Mouse (Mus musculus): ENCODE data around the gene Tmco3. TPM values are rescaled to one million over a fixed set of nuclear protein-coding genes. Genes with fewer than 3 reads are reported as not detected.

Gene Tmco3
- polyA plus RNA-seq, 1 experiment, result 11.5 TPM

DNA sequence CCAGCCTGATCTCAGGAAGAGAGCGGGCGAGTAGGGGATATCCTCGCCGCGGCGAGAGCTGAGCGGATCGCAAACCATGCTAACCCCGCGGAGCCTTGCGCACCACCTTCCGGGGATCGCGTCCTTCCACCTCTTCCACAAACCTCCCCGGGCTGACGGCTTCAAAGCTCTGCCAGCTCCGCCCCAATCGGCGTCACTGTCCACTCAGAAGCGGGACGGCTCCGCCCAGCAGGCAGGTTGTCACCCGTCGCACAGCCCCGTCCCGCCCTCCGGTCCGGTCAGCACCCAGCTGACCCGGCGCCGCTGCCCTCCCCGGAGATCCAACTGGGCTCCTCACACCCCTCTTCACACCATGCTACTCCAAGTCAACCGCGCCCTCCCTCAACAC lies 692 bp upstream of the Tmco3 start:
- peak overlapping the region; percentile 79 for H3K27ac ChIP-seq (ENCODE audit: control insufficient read depth, insufficient read depth, low read depth, low read length)
- TF ChIP-seq POLR2A (IDR thresholded peaks at IDR 0.05; ENCODE audit: control insufficient read depth, low read depth, low read length), result peak; percentile 10
- TF ChIP-seq CTCF (IDR thresholded peaks at IDR 0.05; ENCODE audit: control insufficient read depth, insufficient read depth, insufficient replicate concordance, low read depth, low read length), result no peak

DNA sequence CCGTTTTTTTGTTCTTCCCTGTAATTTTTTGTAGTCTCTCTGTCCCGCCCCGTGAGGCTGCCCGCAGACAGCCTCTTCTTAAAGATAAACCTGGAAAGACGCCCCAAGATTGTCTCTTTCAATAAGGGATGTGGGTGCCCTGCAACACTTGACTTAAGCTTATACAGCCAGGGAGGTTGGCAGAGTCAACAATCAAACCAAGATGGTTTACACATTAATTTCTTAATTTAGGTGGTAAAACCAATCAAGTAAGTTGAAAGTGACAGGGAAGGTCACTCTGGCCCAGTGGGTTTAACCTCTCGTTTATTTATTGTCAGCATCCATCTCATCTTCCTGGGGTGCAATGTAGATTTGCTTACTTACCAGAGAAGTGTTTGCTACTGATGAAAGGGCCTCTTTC lies 656 bp downstream of the Tmco3 start:
- TF ChIP-seq CTCF (IDR thresholded peaks at IDR 0.05; ENCODE audit: control insufficient read depth, insufficient read depth, insufficient replicate concordance, low read depth, low read length) (no peak), POLR2A (IDR thresholded peaks at IDR 0.05; ENCODE audit: control insufficient read depth, low read depth, low read length) (no peak)
- Histone ChIP-seq H3K36me3 (ENCODE audit: control insufficient read depth, insufficient read depth, low read length) (no peaks in the 10 kb centered on the region; the same call in 1 of the 2 replicates), H3K27me3 (ENCODE audit: control insufficient read depth, insufficient read depth, low read length) (no peaks in the 10 kb centered on the region), H3K27ac (ENCODE audit: control insufficient read depth, insufficient read depth, low read depth, low read length) (no peak overlapping the region), H3K4me3 (ENCODE audit: control insufficient read depth, low read depth, low read length) (peak overlapping the region; percentile 95), H3K4me1 (ENCODE audit: control insufficient read depth, insufficient read depth, low read length) (peaks cover 5% of the 10 kb centered on the region)

More for the DNA sequence above, 692 bp upstream of the Tmco3 start:
- H3K4me1 ChIP-seq (ENCODE audit: control insufficient read depth, insufficient read depth, low read length), result peaks cover 5% of the 10 kb centered on the region
- H3K36me3 ChIP-seq (ENCODE audit: control insufficient read depth, insufficient read depth, low read length), result no peaks in the 10 kb centered on the region; the same call in 1 of the 2 replicates
- peak overlapping the region; percentile 95 for H3K4me3 ChIP-seq (ENCODE audit: control insufficient read depth, low read depth, low read length)
- H3K27me3 ChIP-seq (ENCODE audit: control insufficient read depth, insufficient read depth, low read length), result no peaks in the 10 kb centered on the region

DNA sequence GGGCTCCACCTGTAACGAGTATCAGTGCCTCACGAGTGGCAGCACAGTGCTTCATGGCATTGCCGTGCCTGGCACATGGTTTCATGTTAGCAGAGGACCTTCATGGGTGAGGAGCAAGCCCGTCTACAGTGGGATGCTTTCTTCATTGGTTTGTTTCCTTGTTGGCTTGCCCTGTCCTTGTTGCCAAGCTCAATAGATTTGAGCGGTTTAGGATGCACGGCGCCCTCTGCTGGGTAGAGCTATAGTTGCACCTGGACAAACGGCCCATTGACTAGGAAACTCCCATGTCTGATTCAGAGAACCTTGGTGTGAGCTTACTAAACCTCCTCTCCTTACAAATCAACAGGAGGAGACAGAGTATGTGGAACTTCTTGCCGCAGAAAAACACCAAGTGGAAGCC lies 4.4 kb downstream of the Tmco3 start:
- Histone ChIP-seq H3K36me3 (ENCODE audit: control insufficient read depth, insufficient read depth, low read length) (peaks cover 1% of the 10 kb centered on the region; the same call in 1 of the 2 replicates), H3K4me1 (ENCODE audit: control insufficient read depth, insufficient read depth, low read length) (no peaks in the 10 kb centered on the region), H3K27ac (ENCODE audit: control insufficient read depth, insufficient read depth, low read depth, low read length) (no peak overlapping the region), H3K4me3 (ENCODE audit: control insufficient read depth, low read depth, low read length) (no peak overlapping the region), H3K27me3 (ENCODE audit: control insufficient read depth, insufficient read depth, low read length) (no peaks in the 10 kb centered on the region)
- TF ChIP-seq POLR2A (IDR thresholded peaks at IDR 0.05; ENCODE audit: control insufficient read depth, low read depth, low read length) (no peak), CTCF (IDR thresholded peaks at IDR 0.05; ENCODE audit: control insufficient read depth, insufficient read depth, insufficient replicate concordance, low read depth, low read length) (peak; percentile 87; the same call in 1 of the 2 replicates)

DNA sequence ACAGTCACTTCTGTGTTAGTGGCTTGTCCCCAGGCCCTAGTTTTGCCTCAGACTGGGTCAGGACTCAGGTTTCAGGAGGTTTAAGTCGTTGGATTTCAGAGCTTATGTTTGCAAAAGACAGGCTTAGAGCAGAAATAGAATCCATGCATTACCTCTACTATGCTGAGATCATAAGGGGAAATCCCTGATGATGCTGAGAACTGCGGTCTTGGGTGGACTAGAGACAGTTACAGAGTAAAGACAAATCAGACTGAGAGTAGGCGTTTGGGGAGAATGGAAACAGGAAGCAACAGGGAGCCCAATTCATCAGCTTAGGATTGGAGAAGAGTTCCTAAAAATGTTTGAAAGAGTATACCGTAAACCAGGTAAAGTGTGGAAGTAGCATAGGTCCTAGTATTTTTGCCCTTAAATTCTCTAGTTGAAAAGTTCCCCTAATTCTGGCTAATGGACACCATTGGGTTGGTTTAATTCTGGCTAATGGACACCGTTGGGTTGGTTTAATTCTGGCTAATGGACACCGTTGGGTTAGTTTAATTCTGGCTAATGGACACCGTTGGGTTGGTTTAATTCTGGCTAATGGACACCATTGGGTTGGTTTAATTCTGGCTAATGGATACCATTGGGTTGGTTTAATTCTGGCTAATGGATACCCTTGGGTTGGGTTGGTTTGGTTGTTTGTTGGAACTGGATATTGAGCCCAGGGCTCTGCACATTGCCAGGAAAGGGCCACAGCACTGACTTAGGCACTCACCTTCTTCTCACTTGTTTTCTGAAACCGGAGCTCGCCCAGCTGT lies 5.9 kb downstream of the Tmco3 start:
- H3K27ac ChIP-seq (ENCODE audit: control insufficient read depth, insufficient read depth, low read depth, low read length), result no peak overlapping the region
- H3K4me1 ChIP-seq (ENCODE audit: control insufficient read depth, insufficient read depth, low read length), result no peaks in the 10 kb centered on the region
- TF ChIP-seq POLR2A (IDR thresholded peaks at IDR 0.05; ENCODE audit: control insufficient read depth, low read depth, low read length), result no peak
- TF ChIP-seq CTCF (IDR thresholded peaks at IDR 0.05; ENCODE audit: control insufficient read depth, insufficient read depth, insufficient replicate concordance, low read depth, low read length), result no peak
- no peaks in the 10 kb centered on the region for H3K27me3 ChIP-seq (ENCODE audit: control insufficient read depth, insufficient read depth, low read length)
- H3K4me3 ChIP-seq (ENCODE audit: control insufficient read depth, low read depth, low read length), result no peak overlapping the region
- peaks cover 1% of the 10 kb centered on the region; the same call in 1 of the 2 replicates for H3K36me3 ChIP-seq (ENCODE audit: control insufficient read depth, insufficient read depth, low read length)

DNA sequence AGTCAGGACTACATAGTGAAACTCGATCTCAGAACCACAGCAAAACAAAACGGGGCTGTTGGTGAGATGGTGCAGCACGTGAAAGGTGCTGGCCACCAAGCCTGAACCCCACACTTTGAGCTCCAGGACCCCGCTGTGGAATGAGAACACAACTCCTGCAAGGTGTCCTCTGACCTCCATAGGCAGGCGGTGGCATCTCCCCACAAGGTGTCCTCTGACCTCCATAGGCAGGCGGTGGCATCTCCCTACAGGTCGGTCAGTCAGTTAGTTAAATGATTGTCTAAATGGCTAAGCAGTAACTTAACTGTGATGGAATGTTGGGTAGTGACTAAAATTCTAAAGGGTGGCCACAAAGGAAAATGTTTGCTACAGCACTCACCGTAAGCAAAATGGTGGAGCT lies 11.6 kb downstream of the Tmco3 start:
- no peak for TF ChIP-seq CTCF (IDR thresholded peaks at IDR 0.05; ENCODE audit: control insufficient read depth, insufficient read depth, insufficient replicate concordance, low read depth, low read length)
- TF ChIP-seq POLR2A (IDR thresholded peaks at IDR 0.05; ENCODE audit: control insufficient read depth, low read depth, low read length), result no peak
- peaks cover 11% of the 10 kb centered on the region for H3K4me1 ChIP-seq (ENCODE audit: control insufficient read depth, insufficient read depth, low read length)
- H3K27ac ChIP-seq (ENCODE audit: control insufficient read depth, insufficient read depth, low read depth, low read length), result peak overlapping the region; percentile 44; the same call in 1 of the 2 replicates
- peak overlapping the region; percentile 52 for H3K4me3 ChIP-seq (ENCODE audit: control insufficient read depth, low read depth, low read length)
- H3K36me3 ChIP-seq (ENCODE audit: control insufficient read depth, insufficient read depth, low read length), result no peaks in the 10 kb centered on the region; the same call in none of the 2 replicates
- no peaks in the 10 kb centered on the region for H3K27me3 ChIP-seq (ENCODE audit: control insufficient read depth, insufficient read depth, low read length)

DNA sequence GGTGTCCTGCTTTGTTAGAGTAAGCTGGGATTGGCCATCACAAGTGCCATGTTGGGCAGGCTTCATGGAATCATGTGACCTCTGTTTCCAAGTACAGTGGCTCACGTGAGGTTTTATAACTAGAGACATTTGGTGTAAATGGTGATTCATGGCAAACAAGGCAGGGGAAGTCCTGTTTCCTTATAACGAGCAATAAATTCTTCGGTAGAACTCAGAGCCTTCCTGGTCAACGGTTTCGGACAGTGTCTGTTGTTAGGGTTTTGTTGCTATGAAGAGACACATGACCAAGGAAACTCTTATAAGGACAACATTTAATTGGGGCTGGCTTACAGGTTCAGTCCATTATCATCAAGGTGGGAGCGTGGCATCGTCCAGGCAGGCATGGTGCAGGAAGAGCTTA lies 13.0 kb downstream of the Tmco3 start:
- peaks cover 11% of the 10 kb centered on the region for H3K4me1 ChIP-seq (ENCODE audit: control insufficient read depth, insufficient read depth, low read length)
- TF ChIP-seq POLR2A (IDR thresholded peaks at IDR 0.05; ENCODE audit: control insufficient read depth, low read depth, low read length) (no peak), CTCF (IDR thresholded peaks at IDR 0.05; ENCODE audit: control insufficient read depth, insufficient read depth, insufficient replicate concordance, low read depth, low read length) (no peak)
- no peaks in the 10 kb centered on the region; the same call in none of the 2 replicates for H3K36me3 ChIP-seq (ENCODE audit: control insufficient read depth, insufficient read depth, low read length)
- H3K27me3 ChIP-seq (ENCODE audit: control insufficient read depth, insufficient read depth, low read length), result no peaks in the 10 kb centered on the region
- no peak overlapping the region for H3K4me3 ChIP-seq (ENCODE audit: control insufficient read depth, low read depth, low read length)
- no peak overlapping the region for H3K27ac ChIP-seq (ENCODE audit: control insufficient read depth, insufficient read depth, low read depth, low read length)

DNA sequence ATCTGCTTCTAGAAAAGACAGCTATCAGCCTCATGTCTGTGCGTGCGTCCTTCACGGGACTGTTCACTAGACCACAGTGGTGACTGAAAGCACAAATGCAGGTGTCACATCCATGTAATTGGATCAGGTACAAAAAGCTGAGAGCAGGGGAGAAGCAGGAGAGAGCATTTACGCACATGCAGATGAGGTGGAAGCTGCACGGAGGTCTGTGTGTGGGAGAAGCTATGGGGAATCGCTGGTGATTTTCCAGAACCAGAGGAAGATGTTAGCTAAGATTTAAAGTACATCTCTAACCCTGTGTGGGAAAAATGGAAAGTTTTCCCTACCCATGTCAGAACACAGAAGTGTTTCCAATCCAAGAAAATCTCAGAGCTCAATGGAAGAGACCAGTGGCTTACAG lies 17.5 kb downstream of the Tmco3 start:
- TF ChIP-seq POLR2A (IDR thresholded peaks at IDR 0.05; ENCODE audit: control insufficient read depth, low read depth, low read length) (no peak), CTCF (IDR thresholded peaks at IDR 0.05; ENCODE audit: control insufficient read depth, insufficient read depth, insufficient replicate concordance, low read depth, low read length) (no peak)
- Histone ChIP-seq H3K36me3 (ENCODE audit: control insufficient read depth, insufficient read depth, low read length) (no peaks in the 10 kb centered on the region; the same call in none of the 2 replicates), H3K4me1 (ENCODE audit: control insufficient read depth, insufficient read depth, low read length) (peaks cover 2% of the 10 kb centered on the region), H3K27ac (ENCODE audit: control insufficient read depth, insufficient read depth, low read depth, low read length) (no peak overlapping the region), H3K4me3 (ENCODE audit: control insufficient read depth, low read depth, low read length) (no peak overlapping the region), H3K27me3 (ENCODE audit: control insufficient read depth, insufficient read depth, low read length) (no peaks in the 10 kb centered on the region)

All from testis, adult 2 months (tissue).